Mouse (Mus musculus) mature B cell (primary cell): ENCODE measurements around the gene Noxo1.
"Not testable (repeated sequence)": the region's sequence is repeated elsewhere in the genome, so short reads cannot be mapped to it uniquely, and the experiment has no call there.

Source experiments
- in situ Hi-C: fragments of 300-500 bp; cut with MboI; formaldehyde crosslinking; loops from 2 replicates; pipeline ENCODE4 v1.14.3; 2019

The Noxo1 gene

GRCm38 (mm10) chr17:24696011-24696697 lies at the start of gene Noxo1, which contains the start of gene Gfer:
TSS of gene Noxo1 (plus strand) at chr17:24696234.
TSS of gene Gfer (minus strand) at chr17:24696156.
- in situ Hi-C loops: no loop called here

GRCm38 (mm10) chr17:24646381-24646780 lies 49.7 kb upstream of the Noxo1 start:
- in situ Hi-C loops: no loop called here

DNA sequence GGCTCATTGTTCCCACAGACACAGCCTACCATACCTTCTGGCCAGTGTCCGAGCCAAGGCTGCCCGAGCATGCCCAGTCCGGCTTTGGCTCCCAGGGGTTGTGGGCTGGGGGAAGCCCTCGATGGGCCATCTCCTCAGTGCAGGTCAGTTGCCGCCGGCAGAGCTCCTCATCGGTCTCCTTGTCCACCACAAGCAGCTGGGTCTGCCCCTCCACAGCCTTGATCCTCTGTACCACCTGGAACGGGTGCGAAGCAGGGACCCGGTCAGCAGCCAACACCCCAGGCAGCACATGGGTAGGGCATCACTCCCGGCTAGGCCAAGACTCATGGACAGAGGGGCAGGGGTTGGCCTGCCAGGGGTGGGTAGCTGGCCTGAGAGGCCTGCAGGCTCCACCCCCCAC lies 48.5 kb upstream of the Noxo1 start:
- in situ Hi-C loops: no loop called here

- in situ Hi-C loops: no loop called here
These were observed 47.2 kb upstream of the Noxo1 start for GRCm38 (mm10) chr17:24648731-24649377.

- in situ Hi-C loops: loop anchor here (10.0 kb wide), 1 partner anchor 115 kb away; the partner anchor contains the start of gene Rab26
These were observed 46.4 kb upstream of the Noxo1 start for GRCm38 (mm10) chr17:24649581-24650069.

- in situ Hi-C loops: loop anchor here (10.0 kb wide), 1 partner anchor 115 kb away; the partner anchor contains the start of gene Rab26
These were observed 45.9 kb upstream of the Noxo1 start, which contains the start of gene Slc9a3r2 for GRCm38 (mm10) chr17:24650070-24650616. TSS of gene Slc9a3r2 (minus strand) at chr17:24650327.

GRCm38 (mm10) chr17:24650766-24651165 lies 45.3 kb upstream of the Noxo1 start:
- in situ Hi-C loops: loop anchor here (10.0 kb wide), 1 partner anchor 116 kb away; the partner anchor contains the start of gene Rab26

DNA sequence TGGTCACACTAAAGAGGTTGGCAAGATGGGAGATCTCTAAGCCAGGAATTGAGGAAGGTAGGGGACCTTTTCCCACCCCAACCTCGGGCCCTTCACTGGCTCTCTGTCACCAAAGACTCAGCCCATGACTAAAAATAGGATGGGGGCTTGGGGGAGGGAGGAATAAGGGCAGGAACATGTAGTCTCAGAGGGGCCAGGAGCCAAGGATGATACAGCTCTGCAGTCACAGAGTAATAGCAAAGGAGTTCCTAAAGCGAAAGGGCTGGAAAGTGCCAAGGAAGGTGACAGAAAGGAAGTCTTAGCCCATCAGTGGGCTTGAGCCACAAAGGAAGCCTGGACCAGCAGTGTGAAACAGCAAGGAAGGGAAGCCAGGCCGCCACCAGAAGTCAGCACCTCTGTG lies 44.2 kb upstream of the Noxo1 start:
- in situ Hi-C loops: loop anchor here (10.0 kb wide), 1 partner anchor 117 kb away; the partner anchor contains the start of gene Rab26

- in situ Hi-C loops: loop anchor here (10.0 kb wide), 1 partner anchor 119 kb away; the partner anchor contains the start of gene Rab26
These were observed 41.9 kb upstream of the Noxo1 start for GRCm38 (mm10) chr17:24653967-24654710.

DNA sequence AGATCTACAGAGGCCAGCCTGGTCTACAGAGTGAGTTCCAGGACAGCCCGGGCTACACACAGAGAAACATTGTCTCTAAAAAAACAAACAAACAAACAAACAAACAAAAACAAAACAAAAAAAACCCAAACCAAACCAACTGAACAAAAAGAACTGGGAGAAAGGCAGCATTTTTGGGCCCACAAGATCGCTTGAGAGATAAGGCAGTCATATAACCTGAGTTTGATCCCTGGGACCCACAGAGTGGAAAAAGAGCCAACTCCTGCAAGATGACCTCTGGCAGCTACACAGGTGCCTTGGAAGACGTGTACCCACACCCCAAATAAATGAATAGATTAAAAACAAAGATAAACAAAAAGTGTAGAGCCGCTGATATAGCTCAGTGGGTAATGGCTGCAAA lies 41.1 kb upstream of the Noxo1 start:
- in situ Hi-C loops: loop anchor here (10.0 kb wide), 1 partner anchor 120 kb away; the partner anchor contains the start of gene Rab26

GRCm38 (mm10) chr17:24658017-24658758 lies 37.8 kb upstream of the Noxo1 start, which contains the start of gene Npw:
TSS of gene Npw (minus strand) at chr17:24658457.
- in situ Hi-C loops: loop anchor here (10.0 kb wide), 1 partner anchor 123 kb away; the partner anchor contains the start of gene Rab26

- in situ Hi-C loops: not testable (repeated sequence)
These were observed 29.0 kb upstream of the Noxo1 start for GRCm38 (mm10) chr17:24667011-24667410.

DNA sequence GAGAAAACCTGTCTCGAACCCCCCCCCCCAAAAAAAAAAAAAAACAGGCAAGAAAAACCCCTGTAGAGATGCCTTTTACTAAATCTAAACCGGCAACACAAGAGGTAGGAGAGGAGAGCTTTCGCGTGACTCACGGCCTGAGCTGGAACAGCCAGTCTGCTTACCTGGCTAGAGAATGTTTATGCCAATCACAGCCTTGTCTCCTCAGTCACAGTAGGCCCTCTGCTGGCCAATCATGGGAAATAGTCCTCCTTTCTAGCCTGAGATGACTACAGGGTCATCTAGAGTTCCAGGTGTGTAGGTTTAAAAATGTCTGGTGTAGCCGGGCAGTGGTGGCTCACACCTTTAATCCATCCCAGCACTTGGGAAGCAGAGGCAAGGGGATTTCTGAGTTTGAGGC lies 28.6 kb upstream of the Noxo1 start:
- in situ Hi-C loops: no loop called here

DNA sequence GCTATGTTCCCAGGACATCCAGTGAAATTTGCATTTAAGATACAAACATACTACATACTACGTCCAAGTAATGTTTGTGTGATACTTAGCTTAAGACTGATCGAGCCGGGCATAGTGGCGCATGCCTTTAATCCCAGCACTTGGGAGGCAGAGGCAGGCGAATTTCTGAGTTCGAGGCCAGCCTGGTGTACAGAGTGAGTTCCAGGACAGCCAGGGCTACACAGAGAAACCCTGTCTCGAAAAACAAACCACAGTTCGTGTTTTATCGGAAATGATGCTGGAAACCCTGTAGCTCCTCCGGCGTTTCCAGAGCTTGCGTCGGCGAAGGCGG lies 26.9 kb upstream of the Noxo1 start:
- in situ Hi-C loops: not testable (repeated sequence)

GRCm38 (mm10) chr17:24669545-24670245 lies 26.3 kb upstream of the Noxo1 start, which contains the start of gene Zfp598:
TSS of gene Zfp598 (plus strand) at chr17:24669687.
- in situ Hi-C loops: no loop called here

DNA sequence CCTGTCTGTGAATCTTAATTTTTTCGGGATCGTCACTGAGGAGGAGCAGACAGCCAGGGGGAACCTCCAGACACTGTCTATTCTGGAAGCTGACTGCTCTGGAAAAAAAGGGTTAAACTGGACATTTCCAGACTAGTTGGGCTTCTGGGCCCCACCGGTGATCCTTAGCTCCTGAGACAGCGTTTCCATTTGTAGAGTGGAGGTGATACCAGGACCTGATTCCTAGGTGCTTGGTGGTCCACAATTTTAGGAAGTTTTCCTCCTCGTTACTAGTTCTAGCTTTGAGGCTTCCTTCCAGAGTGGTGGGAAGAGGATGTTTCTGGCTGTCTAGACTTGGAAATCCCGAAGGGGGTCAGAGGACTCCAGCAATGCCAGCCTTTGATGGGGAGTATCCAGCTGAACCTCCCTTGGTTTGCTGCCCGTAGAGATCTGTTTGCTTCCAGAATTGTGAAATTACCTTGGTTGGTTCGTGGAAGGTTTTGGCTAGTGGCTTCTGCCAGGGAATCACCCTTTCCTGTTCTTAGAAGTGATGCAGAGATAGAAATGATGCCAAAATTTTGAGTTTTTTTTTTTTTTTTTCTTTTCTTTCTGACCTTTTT lies 25.7 kb upstream of the Noxo1 start:
- in situ Hi-C loops: no loop called here

DNA sequence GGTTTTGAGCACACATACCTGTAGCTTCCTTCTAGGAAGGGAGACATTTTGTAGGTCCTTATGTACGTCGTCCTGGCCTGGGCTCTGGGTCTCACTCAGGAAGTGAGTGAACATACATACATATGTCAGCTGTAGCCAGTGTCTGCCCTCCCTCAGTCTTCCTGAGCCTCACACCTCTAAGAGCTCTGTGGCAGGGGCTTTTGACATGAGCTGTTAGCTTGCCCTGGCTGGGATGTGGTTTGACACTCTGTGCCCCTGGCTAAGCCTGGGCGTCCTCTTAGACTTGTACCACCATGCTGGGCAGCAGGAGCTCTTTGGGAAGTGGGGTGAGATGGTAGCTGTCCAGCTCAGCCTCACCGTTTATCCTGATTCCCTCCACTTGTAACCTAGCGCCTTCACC lies 24.7 kb upstream of the Noxo1 start:
- in situ Hi-C loops: no loop called here

GRCm38 (mm10) chr17:24672141-24672540 lies 23.9 kb upstream of the Noxo1 start:
- in situ Hi-C loops: no loop called here

DNA sequence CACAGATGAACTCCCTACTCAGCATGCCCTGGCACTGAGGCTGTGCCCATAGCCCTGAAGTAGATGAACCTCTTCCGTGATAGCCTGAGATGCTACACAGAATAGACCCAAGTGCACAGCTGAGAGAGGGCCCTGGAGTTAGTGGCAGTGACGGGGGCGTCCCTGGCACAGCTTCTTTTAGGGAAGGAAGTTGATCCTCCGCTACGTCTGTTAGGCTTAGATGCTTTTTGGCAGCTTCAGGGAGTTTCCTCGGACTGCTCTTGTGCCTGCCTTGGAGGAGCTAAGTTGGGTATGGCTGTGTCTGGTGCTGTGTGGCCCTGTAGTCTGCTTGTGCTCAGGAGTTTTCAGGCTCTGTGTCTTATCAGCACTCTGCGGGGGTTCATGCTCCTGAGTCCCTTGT lies 21.8 kb upstream of the Noxo1 start:
- in situ Hi-C loops: no loop called here

DNA sequence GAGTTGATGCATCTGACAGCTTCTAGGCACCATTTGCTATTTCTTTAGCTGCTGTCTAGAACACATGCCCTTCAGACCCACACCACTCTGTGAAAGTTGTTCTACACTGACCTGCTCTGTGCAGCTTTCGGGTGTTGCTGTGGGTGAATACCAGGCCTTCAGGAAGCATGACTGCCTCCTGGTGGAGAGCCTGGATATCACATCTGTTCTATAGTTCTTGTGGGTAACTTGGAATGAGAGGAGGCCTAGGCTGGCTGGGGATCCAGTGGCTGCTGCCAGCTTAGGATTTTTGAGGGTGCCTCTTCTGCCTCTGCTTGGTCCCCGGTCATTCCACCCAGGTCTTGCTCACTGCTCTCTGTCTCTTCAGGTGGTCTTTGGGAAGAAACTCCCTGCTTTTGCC lies 19.8 kb upstream of the Noxo1 start:
- in situ Hi-C loops: no loop called here
